Mouse (Mus musculus): ENCODE measurements around the gene Cdc27. TPM values are rescaled to one million over a fixed set of nuclear protein-coding genes. Genes with fewer than 3 reads are reported as not detected.
"Not testable (repeated sequence)": the region's sequence is repeated elsewhere in the genome, so short reads cannot be mapped to it uniquely, and the experiment has no call there.

Cdc27 gene
- total RNA-seq, 2 experiments from 2014 or later, result 60.3 to 63.1 TPM

- no peak for DNase-seq (ENCODE audit: low spot score in 2 of 2)
These were observed 21.7 kb upstream of the Cdc27 start for GRCm38 (mm10) chr11:104572091-104572490.

- peak; percentile 45 to 49 for DNase-seq (ENCODE audit: low spot score in 2 of 2)
These were observed 21.0 kb upstream of the Cdc27 start for GRCm38 (mm10) chr11:104571373-104571772.

DNA sequence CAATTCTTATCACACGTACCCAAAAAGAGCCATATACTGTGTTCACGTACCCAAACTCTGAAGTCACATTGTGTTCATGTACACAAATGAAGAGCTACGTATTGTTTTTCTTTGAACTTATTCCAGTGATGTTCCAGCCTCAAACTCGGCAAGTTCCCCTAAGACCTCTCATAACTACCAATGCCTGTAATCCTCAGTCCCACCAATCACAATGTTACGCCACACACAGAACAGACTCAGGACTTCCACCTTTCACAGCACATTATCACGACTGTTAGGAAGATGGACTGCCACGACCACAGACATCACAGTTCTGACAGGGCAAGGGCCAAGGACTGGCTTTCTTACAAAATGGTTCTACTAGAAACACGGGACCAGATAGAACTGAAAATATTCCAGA, 20.1 kb upstream of the Cdc27 start:
- not testable (repeated sequence) for DNase-seq (ENCODE audit: low spot score in 2 of 2)

DNA sequence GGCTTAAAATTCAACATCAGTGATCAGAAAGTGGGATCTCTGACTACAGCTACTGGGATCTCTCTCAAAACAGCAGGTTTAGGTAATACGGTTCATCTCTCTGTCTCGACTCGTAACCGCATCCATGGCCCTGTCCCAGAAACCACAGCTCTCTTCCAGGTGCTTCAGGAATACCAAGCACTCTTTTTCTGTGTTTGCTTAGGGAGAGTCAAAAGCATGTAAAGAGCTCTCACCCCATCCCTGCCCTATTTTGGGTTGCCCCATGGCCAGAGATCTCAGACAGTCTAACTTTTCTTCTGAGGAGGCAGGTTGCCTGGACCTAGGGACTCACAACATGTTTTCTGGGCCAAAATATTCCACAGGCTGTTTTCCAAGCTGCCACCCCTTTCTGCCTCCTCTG, 17.9 kb upstream of the Cdc27 start:
- no peak for DNase-seq (ENCODE audit: low spot score in 2 of 2)

- no peak for DNase-seq (ENCODE audit: low spot score in 2 of 2)
These were observed 17.3 kb upstream of the Cdc27 start for GRCm38 (mm10) chr11:104567736-104568135.

- no peak for DNase-seq (ENCODE audit: low spot score in 2 of 2)
These were observed 16.4 kb upstream of the Cdc27 start for GRCm38 (mm10) chr11:104566796-104567195.

DNA sequence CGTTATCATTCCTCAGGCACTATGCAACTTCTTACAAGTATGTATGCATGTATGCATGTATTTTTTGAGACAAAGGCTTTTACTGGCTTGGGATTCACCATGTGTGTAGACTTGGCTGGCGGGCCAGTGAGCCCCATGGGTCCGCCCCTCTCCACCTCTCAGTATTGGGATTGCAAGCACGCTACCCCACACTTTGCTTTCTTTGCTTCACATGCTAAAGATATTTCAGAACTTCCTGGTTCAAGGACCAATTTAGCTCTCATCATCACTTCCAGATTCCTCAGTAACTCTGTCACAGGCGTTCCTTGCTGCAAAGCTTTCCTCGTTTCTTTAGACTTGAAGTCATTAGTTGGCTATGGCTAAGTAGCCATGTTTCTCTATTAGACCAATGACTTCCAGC, 15.7 kb upstream of the Cdc27 start:
- DNase-seq (ENCODE audit: low spot score in 2 of 2), result no peak

DNA sequence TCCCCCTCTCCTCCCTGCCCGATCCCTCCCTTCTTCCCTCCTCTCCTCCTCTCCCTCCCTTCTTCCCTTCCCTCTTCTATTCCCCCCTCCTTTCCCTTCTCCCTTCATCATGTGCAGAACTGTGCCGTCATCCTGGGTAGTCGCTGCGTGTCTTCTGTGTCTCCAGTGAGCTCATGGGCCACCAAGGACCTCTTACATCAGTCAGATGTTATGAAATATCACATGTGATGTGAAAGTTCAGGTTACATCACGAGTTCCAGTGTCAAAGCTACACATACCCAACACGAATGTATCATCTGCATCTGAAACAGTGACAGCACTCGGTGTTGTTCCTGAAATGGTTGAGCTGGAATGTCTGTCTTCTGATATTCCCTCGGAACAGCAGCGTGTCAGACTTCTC, 14.8 kb upstream of the Cdc27 start:
- DNase-seq (ENCODE audit: low spot score in 2 of 2), result no peak

DNA sequence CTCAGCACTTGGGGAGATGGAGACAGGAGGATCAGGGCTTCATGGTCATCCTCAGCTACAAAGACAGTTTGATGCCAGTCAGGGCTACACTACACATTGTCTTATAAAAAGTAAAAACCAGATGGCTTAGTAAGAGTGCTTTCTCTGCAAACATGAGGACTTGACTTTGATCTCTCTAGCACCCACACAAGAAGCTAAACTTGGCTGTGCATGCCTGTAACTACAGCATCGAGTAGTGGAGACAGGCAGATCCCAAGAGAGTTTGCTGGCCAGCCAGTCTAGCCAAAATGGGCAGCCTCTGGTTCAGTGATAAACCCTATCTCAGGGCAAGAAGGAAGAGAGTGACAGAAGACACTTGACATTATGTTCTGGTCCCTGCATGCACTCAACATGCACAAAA, 13.1 kb upstream of the Cdc27 start:
- DNase-seq (ENCODE audit: low spot score in 2 of 2), result no peak

- DNase-seq (ENCODE audit: low spot score in 2 of 2), result no peak
These were observed 10.6 kb upstream of the Cdc27 start for GRCm38 (mm10) chr11:104560971-104561370.

- no peak for DNase-seq (ENCODE audit: low spot score in 2 of 2)
These were observed 8.4 kb upstream of the Cdc27 start for GRCm38 (mm10) chr11:104558651-104559403.

- no peak for DNase-seq (ENCODE audit: low spot score in 2 of 2)
These were observed 7.6 kb upstream of the Cdc27 start for GRCm38 (mm10) chr11:104558065-104558464.

- DNase-seq (ENCODE audit: low spot score in 2 of 2), result peak in 1 of 2 experiments; percentile 20
These were observed 698 bp downstream of the Cdc27 start for GRCm38 (mm10) chr11:104549438-104550405.

GRCm38 (mm10) chr11:104547502-104547901, 2.9 kb downstream of the Cdc27 start:
- DNase-seq (ENCODE audit: low spot score in 2 of 2), result no peak

- no peak for DNase-seq (ENCODE audit: low spot score in 2 of 2)
These were observed 5.9 kb downstream of the Cdc27 start for GRCm38 (mm10) chr11:104544507-104544906.

DNA sequence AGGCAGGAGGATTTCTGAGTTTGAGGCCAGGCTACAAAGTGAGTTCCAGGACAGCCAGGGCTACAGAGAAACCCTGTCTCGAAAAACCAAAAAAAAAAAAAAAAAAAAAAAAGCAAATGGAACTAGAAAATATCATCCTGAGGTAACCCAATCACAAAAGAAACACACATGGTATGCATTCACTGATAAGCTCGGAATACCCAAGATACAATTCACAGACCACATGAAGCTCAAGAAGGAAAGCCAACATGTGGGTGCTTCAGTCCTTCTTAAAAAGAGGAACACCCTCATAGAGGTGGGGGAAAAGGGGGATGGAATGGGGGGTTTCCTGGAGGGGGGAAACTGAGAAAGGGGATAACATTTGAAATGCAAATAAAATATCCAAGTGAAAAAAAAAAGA, 7.1 kb downstream of the Cdc27 start:
- DNase-seq (ENCODE audit: low spot score in 2 of 2), result not testable (repeated sequence)

DNA sequence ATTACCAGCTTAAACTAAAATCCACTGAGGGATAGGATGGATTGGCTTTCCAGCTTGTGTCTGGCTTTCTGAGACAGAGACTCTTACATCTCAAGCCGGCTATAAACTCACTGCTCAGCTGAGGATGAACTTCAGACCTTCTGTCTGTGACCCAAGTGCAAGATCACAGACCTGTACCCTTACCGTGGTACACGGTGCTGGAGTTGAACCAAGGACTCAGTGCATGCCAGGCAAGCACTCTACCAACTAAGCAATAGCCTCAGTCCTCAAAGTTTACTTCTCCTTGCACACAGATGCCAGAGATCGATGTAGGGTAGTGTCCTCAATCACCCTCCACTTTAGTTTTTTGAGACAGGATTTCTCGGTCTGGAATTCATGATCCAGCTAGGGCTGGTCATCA, 10.6 kb downstream of the Cdc27 start:
- DNase-seq (ENCODE audit: low spot score in 2 of 2), result no peak

GRCm38 (mm10) chr11:104537945-104538555, 12.4 kb downstream of the Cdc27 start:
- no peak for DNase-seq (ENCODE audit: low spot score in 2 of 2)

GRCm38 (mm10) chr11:104536843-104537242, 13.6 kb downstream of the Cdc27 start:
- DNase-seq (ENCODE audit: low spot score in 2 of 2), result no peak

GRCm38 (mm10) chr11:104525935-104526334, 24.5 kb downstream of the Cdc27 start:
- no peak for DNase-seq (ENCODE audit: low spot score in 2 of 2)

- peak in 1 of 2 experiments; percentile 9 for DNase-seq (ENCODE audit: low spot score in 2 of 2)
These were observed 38.0 kb downstream of the Cdc27 start for GRCm38 (mm10) chr11:104512436-104512835.

DNA sequence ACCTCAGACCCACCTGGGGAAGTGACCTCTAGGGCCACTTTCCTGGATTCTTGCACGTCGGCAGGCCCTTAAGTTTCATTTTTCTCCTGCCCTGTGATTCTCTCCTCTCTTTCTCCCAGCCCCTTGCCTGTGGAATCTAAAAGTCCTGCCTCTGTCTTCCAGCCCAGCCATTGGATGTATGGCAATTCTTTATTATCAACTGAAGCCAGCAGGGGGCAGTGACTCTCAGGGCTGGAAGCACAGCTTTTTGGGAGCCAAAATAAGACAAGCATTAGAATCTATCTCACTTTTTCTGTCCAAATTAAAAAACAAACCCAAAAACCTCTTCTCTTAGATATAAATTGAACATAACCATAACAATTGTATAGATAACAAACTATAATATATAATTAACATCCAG, 39.8 kb downstream of the Cdc27 start:
- DNase-seq (ENCODE audit: low spot score in 2 of 2), result no peak

Measured in adrenal gland, adult 18-20 months (tissue).